Mouse (Mus musculus): ENCODE results near the gene Ccdc33.
A peak's percentile ranks its signal among the peaks of the same experiment; 100 is the strongest.

The Ccdc33 gene

DNA sequence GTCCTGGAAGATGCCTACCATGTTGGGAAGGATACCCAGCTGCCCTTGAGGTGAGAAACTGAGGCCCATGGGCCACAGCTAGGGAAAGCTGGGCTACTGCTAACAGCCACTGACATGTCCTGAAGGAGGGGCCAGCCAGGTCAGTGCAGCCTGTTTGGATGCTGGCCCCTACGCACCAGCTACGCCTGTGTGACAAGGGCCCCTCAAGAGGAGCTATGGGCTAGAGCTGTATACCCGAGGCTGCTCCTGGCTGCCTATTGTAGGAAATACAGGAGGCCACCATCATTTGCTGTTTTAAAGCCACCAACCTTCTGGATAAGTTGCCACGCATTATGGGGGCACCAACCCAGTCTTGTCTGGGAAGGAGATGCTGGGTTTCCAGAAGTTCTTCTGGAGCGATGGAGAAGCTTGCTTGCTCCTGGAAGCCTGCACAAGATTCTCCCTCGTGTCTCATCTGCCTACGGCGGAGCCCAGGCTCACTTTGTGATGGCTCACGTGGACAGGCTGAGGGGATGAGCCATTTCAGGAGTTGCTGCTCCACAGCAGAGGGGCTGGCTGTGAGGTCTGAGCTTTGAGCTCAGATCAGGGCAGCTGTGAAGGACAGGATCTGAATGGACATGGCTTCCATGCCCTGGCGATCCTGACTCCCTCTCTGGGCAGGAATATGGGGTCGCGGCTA is 110.1 kb downstream of the Ccdc33 start:
- no peak for DNase-seq

DNA sequence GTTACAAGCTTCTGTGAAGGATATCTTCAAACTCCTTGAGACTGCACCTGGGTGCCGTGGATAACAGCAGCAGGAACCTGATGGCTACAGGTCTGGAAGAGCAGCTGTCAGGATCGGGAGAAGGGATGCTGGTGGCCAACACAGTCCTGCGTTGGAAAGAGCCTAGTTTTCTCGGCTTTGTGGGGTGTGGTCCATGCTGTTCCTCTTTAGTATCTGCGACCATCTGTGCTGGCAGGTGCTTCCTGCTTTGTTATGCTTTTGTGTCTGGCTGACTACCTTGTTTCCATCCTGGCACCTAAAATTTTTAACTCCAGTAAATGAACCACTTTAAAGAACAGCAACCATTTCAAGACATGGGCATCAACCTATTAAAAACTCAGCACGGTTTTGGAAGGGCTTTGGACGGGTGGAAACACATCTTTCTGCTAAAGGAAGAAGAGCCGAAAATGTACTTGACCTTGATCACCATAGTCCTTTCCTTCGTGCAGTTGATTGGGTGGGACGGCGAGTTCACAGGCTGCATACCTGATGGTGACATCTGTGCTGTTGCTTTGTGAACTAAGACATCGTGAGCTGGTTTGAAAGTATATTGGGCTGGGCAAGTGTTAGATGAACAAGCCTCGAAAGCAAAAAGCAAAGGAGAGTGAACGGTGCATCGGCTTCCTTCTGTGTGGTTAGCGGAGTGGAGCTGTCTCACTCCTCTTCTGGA is 112.7 kb downstream of the Ccdc33 start, which contains the start of gene Cyp11a1:
Gene Cyp11a1, plus strand, starts transcription at position 659 of the 709 bp plus-strand sequence.
- DNase-seq, result peak; percentile 43

DNA sequence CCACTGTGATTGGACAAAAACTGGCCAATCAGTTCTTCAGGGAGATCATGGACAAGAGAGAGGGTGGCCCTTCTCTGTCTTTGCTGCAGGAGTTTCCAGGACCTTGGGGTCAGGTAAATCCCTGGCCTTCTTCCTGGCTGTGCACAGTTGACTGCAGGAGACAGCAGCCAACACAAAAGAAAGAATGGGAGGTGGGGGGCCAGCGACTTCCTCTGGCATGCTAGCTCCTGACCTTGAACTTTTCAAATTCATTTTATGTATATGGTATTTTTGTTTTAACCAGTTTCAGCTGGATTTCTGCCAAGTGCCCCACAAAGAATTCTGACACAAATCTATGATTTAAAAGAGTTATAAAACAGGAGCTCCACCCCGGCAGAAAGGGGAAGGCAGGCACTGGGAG is 115.4 kb downstream of the Ccdc33 start:
- no peak for DNase-seq

DNA sequence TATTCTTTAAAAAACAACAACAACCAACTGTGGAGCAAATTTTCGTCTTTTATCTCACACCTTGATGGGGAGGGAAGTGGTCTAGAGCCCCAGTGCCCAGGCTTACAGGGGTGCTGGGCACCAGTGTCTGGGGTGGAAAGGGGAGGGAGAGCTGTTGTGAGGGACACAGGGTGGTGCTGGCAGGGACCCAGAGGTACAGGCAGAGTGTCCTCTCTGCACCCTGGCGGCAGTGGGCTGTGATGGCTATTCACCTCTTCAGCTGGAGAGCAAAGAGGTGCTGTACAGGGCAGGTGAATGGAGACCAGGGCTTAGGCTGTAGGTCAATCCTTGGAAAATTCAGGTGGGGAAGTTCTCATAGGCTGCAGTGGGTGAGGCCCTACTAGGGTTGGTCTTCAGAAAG is 118.9 kb downstream of the Ccdc33 start:
- DNase-seq, result no peak

DNA sequence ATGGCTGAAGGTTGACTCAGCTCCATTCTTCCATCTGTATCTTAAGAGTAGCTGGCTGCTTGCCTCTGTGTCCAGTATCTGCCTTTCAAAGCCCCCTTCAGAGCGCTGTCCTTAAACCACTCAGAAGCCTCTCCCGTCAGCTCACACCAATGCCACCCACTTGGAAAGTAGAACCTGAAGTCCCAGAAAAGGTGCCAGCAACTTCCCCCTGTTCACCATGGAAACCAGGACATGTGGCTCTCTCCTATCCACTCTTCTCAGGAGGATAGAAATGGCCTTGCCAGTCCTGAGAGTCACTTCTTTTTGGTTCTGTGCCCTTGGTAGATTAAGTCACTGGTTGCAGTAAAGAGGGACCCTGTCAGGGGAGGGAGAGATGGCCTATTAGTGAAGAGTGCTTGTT is 119.9 kb downstream of the Ccdc33 start:
- no peak for DNase-seq

DNA sequence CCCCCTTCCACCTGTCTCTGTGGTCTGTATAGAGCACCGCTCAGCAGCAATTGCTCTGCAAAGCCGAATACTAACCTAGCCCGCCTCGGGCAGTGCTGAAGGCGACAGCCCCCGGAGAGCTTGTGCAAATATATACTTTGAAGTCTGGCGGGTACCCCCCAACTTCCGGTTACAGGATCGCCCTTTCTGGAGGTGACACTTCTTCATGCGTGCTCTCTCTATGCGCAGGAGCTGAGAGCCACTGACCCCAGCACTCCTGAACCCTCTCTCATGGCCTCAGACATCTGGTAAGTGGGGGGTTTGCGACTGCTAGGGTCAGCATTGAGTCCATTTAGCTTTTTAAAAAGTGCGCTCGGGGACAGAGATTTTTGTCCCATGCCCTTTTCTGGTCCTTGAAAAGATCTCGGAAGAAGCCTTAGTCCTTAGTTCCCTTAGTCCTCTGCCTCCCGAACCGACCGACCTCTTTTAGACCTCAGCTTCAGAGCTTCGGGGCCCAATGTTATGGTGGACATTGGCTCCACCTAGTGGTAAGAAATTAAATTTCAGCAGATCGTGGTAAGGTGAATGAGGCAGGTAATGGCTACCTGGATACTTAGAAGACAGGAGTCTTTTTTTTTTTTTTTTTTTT is 120.5 kb downstream of the Ccdc33 start:
- DNase-seq, result no peak

DNA sequence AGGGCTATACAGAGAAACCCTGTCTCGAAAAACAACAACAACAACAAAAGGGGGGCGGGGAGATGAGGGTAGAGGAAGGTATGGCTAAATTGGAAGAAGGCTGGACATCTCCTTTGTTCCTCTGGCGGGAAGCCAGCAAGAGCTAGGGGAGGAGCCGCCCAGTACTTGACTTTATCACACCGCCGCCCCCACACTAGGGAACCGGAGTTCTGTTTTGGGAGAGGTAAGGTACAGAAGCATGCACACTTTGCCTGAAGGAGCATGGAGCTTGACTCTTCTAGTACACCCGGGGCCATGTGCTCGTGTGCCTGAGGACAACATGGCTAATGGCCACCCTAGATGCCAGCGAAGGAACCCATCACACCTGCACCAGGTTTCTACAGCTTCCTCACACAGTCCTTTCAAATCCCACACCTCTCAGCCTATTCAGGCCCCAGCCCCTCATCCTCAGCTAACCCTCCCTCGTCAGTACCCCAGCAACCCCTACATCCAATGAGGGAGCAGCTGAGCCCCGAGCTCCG is 121.1 kb downstream of the Ccdc33 start:
- DNase-seq, result peak; percentile 63

DNA sequence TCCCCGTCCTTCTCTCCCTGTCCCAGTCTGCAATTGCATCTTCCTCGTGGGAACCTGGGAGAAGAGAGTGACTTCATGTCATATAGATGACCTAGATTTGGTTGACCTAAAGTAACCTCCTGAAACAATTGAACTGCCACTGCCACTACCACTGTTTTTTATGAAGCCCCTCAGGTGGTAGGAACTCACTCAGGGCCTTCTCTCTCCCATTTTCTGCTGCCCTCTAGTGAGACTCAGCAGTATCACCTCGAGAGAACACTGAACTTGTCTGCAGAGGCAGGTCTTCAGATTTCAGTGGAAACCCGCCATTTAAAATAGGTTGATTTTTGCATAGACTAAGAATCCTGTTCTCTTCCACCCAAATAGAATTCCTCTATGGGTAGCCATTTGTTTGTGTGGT is 123.3 kb downstream of the Ccdc33 start:
- no peak for DNase-seq

DNA sequence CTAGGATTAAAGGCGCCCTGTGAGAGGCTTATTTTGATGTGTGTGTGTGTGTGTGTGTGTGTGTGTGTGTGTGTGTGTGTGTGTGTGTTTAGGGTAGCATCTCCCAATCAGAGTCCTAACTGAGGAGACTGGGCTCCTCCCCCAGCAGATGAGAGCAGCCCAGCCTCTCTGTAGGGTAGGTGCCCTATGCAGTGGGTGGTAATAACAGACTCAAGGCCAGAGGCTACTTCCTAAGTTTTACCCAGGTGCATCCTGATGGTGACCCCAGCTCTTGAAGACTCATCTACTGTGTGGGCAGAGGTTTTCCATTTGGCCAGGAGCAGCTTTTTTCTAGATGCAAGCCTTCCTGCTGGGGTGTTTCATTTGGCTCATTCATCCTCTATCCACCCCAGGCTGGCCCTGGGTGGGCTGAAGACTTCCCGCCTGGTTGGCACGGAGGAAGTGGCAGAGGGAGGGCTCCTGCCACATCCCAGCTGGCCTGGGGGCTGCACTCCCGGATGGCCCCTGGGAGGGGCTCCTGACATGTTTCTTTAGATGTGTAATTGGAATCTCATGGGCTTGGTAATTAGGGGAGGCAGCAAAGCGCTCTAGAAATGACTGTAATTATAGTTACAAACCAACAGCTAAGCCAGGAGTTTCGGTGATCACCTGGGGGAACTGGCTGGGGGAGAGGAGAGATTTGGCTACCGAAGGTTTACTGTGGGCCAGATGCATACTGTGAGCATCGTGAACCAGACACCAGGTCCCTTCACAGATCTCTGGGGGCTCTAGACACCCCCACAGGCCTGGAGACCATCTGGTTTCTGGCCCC is 125.6 kb downstream of the Ccdc33 start:
- DNase-seq, result no peak

DNA sequence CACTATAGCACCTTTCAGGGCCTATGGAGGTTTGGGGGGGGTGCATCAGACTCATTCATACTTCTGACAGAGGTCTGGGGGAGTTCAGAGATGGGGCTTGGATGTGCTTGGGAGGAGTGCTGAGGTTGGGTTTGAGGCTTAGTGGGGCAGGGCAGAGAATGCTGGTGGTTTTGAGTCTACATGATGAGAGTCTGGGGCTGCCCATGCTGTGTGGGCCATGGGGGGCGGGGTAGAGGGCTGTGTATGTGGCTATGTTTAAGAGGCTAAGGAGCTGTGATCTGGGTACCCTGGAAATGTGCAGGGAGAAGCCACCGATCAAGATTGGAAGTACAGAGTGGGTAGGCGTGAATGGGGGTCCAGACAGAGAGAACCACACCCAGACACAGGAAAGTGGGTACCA is 126.6 kb downstream of the Ccdc33 start:
- DNase-seq, result no peak

DNA sequence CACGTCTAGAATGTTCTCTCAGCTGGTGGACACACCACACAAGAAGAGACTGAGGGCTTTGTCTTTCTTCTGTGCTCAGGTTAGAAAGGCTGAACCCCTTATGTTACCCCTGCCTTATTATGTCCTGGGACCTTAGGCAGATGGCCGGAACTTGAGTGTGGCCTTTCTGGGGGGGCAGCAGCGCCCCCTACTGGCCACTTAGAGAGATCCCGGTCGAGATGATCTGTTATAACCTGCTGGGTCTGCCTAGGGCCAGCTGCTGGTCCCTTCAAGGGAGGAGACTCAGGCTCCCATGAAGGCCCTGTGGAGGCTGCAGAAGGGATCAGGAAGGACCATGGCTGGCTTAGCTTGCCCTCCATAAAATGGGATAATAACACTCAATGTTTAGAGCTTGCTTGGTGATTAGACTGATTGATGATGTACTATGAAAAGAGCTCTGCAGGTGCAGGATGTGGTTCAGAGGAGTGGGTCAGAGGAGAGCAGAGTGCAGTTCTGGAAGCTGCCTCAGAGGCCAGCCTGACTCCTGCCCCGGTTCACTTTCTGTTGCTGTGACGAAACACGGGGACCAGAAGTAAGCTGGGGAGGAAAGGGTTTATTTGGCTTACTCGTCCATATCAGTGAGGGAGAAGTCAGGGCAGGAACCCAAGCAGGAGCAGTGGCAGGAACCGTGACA is 128.0 kb downstream of the Ccdc33 start:
- no peak for DNase-seq

DNA sequence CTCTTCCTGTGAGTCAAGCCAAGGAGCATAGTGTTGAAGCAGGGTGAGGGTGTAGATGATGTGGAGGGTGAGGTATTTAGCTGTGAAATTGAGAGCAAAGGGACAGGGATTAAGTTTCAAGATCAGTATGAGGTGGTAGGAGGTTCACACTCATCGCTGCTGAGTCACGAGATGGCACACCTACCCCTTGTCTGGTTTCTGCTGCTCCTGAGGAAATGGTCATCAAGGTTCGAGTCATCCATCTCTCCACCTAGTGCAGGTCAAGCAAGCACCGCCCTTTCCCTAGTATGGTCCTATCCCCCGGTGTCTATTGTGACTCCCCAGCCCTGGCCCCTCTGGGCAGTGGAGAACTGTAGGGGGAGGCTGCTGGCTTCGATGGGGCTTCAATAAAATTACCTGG is 129.3 kb downstream of the Ccdc33 start:
- DNase-seq, result no peak

DNA sequence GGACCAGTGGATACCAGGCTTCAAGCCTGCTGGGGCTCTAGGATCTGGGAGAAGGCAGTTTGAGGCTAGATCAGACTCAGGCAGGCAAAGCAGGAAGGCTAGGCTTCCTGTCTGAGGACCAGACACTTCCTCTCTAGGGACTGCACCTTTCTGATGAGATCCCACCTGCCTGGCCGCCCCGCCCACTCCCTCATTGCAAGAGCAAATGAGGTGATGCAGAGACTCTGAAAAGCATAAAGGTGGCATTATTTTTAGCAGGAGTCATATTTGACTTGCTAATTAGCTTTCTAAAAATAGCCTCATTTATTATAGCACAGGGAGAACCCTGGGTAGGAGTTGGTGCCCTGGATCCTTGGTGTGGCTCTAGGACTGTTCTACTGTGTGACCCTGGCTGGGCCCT is 130.5 kb downstream of the Ccdc33 start:
- DNase-seq, result no peak

DNA sequence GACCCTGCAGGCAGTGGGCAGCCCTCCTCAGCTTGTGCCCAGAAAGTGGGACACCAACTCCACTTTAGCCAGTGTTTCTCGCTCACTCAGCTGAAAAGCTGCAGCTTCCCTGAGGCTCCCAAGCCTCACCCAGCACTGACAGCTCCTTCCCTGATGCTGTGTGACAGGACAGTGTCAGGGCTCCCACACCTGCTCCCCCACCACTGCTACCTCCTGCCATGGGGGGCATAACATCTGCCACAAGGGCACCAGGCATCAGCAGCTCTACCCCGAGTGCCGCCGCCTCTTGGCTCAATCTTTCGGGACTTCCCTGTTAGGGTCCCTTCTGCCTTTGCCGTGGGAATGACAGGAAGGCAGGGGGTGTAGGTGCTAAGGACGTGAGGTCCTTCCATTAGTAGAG is 132.3 kb downstream of the Ccdc33 start:
- no peak for DNase-seq

DNA sequence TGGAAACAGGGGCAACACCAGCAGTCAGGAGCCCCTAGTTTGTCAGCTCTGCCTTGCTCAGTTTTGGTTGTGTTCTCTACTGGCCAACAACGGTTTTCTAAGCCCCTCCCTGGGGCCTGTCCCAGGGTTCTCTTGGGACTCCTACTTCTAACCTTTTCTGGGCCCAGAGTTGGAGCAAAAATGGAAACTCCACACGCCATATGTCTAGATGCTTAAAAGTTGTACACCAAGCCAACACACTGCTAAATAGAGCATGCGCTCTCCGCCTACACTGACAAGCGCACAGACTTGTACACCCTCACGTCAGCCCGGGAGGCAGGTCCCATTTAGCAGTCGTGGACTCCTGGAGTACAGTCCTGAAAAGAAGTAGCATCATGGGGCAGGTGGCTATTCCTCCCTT is 133.3 kb downstream of the Ccdc33 start:
- DNase-seq, result peak; percentile 86

DNA sequence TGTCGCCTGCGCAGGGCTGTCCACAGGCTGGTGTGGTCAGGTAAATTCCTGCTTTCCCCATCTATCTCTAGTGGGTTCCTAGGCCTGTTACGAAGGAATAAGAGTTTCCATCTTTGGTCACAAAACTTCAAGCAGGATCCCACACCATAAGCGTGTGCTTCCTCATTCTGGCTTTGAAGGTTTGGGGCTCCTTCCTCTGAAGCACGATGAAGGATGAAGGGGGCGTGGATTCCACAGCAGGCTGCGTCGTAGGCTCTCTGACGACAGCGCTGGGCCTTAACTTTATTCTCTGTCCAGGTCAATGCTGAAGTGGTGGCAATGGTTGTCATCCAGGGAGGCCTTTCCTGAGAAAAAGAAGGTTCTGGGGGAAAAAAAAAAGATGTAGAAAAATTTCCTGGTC is 138.1 kb downstream of the Ccdc33 start:
- no peak for DNase-seq

DNA sequence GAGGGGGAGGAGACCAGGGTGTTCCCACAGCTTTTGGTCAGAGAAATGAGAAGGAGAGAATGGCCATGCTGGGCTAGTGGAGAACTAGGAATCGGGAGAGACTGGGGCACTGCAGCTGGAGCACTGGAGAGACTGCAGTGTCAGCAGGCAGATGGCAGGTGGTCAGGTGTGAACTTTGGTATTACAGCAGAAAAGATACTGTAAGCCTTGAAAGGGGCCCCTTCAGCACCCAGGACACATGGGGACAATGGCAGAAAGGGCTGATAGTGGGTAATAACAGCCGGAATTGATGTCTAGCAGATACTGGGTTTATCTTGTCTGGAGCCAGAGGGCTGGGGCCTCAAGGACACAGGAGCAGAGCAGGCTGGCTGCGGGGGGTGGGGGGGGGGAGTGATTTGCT is 139.8 kb downstream of the Ccdc33 start:
- no peak for DNase-seq
